Mouse (Mus musculus): ENCODE measurements at regions not wholly inside any gene's neighbourhood (a gene's known extent, or its start where the extent isn't known, plus 50 kb on each side); places are given as distances from the start of the nearest gene placed in this dataset.
A peak's percentile ranks its signal among the peaks of the same experiment; 100 is the strongest.

DNA sequence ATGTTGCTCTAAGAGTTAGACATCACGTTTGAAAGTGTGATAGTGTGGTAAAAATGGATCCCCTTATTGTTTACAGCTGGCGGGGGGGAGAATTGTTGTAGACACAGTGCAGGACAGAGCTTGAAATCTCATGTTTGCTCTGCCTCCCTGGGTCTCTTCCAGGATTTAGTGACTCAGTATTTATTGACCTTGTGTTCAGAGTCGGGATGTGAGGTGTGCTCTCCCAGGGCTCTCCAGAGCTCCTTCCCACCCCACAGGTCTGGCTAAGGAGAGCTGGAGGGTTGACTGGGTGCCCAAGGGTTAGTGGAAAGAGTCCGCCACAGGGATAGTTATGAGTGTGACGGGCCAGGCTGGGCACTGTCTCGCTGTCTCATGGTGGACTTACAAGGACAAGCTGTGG is 117.8 kb downstream of the Tle3 start:
- intact Hi-C loops (cut with DNase I) = loop anchor here (10.0 kb wide), 1 partner anchor 205 kb away; no protein-coding TSS in a partner anchor
- no peak for DNase-seq (ENCODE audit: low spot score in 2 of 2)

DNA sequence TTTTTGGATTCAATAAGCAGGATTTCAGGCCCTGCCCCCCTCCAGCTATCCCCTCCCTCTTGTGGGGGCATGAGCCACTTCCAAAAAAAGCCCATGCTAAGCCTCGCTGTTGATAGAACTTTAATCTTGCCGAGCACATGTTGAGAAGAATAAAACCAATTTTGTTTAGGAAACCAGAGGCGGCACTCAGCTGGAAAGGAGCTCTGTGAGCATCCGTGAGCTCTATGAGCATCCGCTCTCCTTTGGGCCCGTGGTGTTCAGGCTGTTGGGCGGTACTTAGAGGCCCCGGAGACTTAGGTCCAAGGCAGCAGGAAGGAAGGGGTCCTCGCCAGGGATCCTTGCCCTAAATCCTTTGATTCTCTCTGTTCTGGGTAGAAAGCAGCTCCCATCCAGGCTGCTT is 117.0 kb downstream of the Tle3 start:
- intact Hi-C loops (cut with DNase I) = no loop called here
- no peak for DNase-seq (ENCODE audit: low spot score in 2 of 2)

DNA sequence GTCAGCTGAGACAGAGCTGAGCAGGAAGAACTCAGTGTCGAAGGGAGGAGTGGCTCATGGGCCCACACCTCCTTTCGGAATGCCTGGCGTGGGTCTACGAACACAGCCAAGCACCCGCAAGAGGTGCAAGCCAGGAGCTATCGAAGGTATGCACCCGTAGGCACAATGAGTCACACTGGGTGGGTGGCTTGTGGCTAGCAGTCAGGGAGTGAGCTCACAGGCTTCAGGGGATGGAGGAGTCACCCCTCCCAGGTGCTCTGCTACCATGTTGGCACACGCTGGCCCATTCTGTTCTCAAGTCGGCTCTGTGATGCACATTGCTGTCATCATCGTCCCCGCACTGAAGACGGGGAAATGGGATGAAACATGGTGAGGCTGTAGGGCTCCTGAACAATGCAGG is 115.7 kb downstream of the Tle3 start:
- no peak for DNase-seq (ENCODE audit: low spot score in 2 of 2)
- intact Hi-C loops (cut with DNase I) = no loop called here

DNA sequence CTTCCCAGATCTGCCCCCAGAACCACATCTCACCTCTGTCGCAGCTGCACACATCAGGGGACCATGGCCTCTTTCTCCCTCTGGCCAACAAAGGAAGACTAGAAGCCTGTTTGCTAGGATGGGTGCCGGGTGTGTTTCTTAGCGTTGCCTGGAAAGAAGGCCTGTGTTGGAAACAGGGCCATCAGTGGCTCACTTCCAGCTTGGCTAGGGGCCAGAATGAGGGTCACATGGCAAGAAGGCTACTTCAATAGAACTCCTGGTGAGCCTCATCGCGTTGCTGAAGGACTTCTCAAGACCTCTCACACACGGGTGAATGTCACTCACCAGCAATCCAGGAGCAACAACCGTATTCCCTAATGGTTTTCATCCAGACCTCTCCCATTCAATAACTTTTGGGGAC is 115.0 kb downstream of the Tle3 start:
- DNase-seq (ENCODE audit: low spot score in 2 of 2) = peak; percentile 37 to 49
- intact Hi-C loops (cut with DNase I) = no loop called here

DNA sequence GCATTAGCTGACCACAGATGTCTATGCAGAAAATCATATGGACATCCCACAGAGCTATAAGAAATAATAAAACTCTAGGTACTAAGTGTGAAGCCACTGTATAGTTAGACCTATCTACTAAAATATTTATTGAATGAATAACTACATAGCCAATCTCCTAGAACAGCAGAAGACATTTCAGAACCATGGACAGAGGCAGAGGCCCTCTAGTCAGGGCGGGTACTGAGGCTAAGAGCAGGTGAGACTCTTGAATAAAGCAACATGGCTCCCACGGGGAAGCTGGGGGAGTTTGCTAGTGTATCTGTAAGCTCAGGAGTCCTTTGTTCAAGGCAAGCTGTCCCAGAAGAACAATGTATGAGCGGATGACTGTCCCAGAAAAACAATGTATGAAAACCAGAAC is 112.2 kb downstream of the Tle3 start:
- intact Hi-C loops (cut with DNase I) = no loop called here

DNA sequence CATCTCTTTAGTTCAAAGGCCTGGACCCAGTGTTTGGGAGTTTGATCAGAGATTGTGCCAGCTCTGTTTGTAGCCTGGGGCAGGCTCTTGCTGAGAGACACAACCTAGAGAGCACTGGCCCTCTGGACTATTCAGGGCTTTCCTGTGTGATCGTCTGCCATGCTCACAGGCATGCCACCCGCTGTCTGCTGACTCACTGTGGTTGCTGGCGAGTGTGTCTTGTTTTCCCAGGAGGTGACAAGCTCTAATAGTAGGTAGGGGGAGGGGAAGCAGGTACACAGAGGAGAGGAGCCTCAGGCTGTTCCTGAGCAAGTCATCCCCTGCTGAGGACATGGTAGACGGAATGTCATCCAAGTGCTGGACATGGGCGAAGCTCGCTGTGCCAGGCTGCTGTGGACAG is 107.5 kb downstream of the Tle3 start:
- intact Hi-C loops (cut with DNase I) = no loop called here
- no peak for DNase-seq (ENCODE audit: low spot score in 2 of 2)

More for the DNA sequence above, 112.2 kb downstream of the Tle3 start:
- DNase-seq (ENCODE audit: low spot score in 2 of 2) = no peak

DNA sequence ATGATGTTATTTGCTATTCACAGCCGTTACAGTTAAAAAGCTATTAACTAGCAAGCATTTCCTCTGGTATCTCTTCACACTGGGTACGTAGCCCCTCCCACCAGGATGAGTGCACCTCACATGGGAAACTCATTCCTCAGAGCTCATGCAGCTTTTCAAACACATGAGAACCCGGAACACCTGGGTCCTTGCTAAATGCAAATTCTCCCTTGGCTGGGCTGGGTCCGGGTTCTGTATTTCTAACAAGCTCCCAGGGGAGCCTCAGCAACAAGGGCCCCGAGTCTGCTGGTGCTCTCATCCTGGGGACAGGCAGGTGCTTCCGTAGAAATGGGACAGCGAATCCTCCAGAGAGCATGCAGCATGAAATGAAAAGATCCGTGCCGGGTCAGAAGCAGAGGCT is 106.7 kb downstream of the Tle3 start:
- intact Hi-C loops (cut with DNase I) = no loop called here
- no peak for DNase-seq (ENCODE audit: low spot score in 2 of 2)

DNA sequence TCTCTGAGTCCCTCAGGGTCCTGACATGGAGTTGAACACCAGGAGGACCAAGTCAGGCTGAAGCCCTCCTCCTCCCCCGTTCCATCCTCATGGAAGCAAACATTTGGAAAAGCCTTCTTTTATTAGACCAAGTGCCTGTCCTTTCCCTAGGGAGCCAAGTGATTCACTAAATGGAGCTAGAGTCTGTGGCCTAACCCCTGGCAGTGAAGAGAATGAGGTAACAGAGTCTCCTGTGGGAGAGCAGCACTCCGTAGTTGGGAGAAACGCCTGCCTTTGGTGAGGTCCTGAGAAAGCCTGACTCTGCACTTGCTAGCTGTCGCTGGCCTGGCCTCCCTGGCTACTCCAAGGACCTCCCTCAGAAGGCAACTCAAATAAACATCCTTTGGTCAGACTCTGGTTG is 104.2 kb downstream of the Tle3 start:
- intact Hi-C loops (cut with DNase I) = no loop called here
- DNase-seq (ENCODE audit: low spot score in 2 of 2) = no peak

DNA sequence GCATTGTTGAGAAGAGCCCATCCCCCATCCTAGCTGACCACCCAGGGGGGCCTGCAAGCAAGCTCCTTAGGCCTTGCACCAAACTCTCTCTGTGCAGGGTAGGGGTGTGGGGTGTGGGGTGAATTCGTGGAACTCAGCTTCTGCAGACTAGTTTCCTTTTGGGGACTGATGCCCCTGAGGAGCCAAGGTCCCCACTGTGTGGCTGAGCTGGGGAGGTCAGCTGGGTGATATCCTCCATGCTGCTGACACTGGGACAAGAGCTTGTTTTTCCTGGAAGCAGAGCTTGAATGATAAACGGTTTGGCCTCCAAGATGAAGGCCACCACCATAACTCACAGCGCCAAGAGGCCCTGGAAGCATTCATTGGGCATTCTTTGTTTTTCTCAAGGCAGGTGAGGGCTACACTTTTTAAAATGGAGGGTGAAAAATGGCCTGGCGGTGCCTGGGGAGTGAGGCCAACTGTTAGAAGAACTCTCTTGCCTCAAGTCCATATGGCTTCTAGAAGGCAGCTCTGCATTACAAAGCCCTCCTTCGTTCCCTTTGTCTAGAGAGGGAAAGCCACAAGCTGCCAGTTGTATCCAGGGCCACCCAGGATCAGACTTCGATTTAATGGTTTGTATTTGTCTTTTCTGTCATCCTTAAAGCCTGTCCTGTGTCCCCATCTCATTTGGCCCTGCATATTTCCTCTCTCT is 98.8 kb downstream of the Tle3 start:
- no peak for DNase-seq (ENCODE audit: low spot score in 2 of 2)
- intact Hi-C loops (cut with DNase I) = no loop called here

DNA sequence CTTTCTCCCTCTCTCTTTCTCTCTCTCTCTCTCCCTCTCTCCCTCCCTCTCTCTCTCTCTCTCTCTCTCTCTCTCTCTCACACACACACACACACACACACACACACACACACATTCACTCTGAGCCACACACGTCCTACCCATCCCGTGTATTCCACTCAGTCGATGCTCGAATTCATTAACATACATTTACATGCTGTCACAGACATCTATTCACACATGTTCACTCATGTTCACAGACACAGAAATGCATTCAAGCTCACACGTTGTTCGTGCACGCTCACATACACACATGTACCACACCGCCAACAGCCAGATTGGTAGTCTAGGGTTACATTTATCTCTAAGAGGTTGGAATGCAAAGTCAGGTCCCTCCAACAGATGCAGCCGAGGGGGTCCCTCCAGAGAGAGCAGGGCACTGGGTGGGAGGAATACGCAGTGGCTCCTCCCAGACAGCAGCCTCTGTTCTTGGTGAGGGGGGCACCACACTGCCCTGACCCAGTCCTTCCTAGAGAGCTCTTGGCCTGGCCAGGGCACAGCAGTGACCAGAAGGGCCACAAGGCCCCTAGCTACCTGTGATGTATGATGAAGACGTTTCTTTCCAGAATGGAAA is 96.8 kb downstream of the Tle3 start:
- intact Hi-C loops (cut with DNase I) = no loop called here
- no peak for DNase-seq (ENCODE audit: low spot score in 2 of 2)

DNA sequence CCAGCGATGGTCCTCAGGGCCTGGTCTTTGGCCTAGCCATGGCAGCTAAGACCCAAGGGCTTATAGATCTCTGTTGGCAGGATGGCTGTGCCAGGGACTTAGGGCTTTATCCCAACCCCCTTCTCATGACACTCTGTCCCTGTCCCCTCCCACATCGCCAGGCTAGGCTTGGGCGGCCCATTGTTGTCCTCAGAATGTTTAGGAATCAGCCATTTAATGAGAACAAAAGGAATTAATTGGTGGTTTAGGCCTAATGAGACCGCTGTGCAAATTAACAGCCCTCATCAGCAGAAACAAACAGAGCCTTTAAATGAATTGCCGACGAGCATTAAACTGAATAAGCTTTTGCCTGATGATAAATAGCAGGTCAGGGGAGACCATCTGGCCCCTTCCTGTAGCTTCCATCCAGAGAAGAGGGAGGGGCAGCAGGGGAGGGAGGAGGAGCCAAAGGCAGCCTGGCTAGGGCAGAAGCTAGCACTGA is 96.2 kb downstream of the Tle3 start:
- DNase-seq (ENCODE audit: low spot score in 2 of 2) = no peak
- intact Hi-C loops (cut with DNase I) = no loop called here

Data from left cerebral cortex, postnatal 14 days (tissue).